Mouse (Mus musculus): ENCODE data around the gene Zfp467.

Gene Zfp467

GRCm38 (mm10) chr6:48440306-48441014, 5.2 kb downstream of the Zfp467 start:
- in situ Hi-C loops (cut with MboI; ENCODE audit: low sequenced_read_pairs), result no loop called here

- in situ Hi-C loops (cut with MboI; ENCODE audit: low sequenced_read_pairs), result no loop called here
These were observed 6.0 kb downstream of the Zfp467 start for GRCm38 (mm10) chr6:48439654-48440053.

GRCm38 (mm10) chr6:48438475-48439125, 7.0 kb downstream of the Zfp467 start:
- in situ Hi-C loops (cut with MboI; ENCODE audit: low sequenced_read_pairs), result no loop called here

GRCm38 (mm10) chr6:48437679-48438376, 7.8 kb downstream of the Zfp467 start:
- in situ Hi-C loops (cut with MboI; ENCODE audit: low sequenced_read_pairs), result no loop called here

- in situ Hi-C loops (cut with MboI; ENCODE audit: low sequenced_read_pairs), result no loop called here
These were observed 9.8 kb downstream of the Zfp467 start for GRCm38 (mm10) chr6:48435706-48436349.

- in situ Hi-C loops (cut with MboI; ENCODE audit: low sequenced_read_pairs), result no loop called here
These were observed 10.5 kb downstream of the Zfp467 start for GRCm38 (mm10) chr6:48435111-48435510.

GRCm38 (mm10) chr6:48434651-48435050, 11.0 kb downstream of the Zfp467 start:
- in situ Hi-C loops (cut with MboI; ENCODE audit: low sequenced_read_pairs), result no loop called here

- in situ Hi-C loops (cut with MboI; ENCODE audit: low sequenced_read_pairs), result no loop called here
These were observed 12.5 kb downstream of the Zfp467 start for GRCm38 (mm10) chr6:48432893-48433816.

GRCm38 (mm10) chr6:48430748-48431147, 14.9 kb downstream of the Zfp467 start:
- in situ Hi-C loops (cut with MboI; ENCODE audit: low sequenced_read_pairs), result no loop called here

- in situ Hi-C loops (cut with MboI; ENCODE audit: low sequenced_read_pairs), result no loop called here
These were observed 16.7 kb downstream of the Zfp467 start for GRCm38 (mm10) chr6:48428769-48429557.

- in situ Hi-C loops (cut with MboI; ENCODE audit: low sequenced_read_pairs), result no loop called here
These were observed 18.7 kb downstream of the Zfp467 start for GRCm38 (mm10) chr6:48426956-48427355.

- in situ Hi-C loops (cut with MboI; ENCODE audit: low sequenced_read_pairs), result no loop called here
These were observed 21.6 kb downstream of the Zfp467 start for GRCm38 (mm10) chr6:48424074-48424473.

- in situ Hi-C loops (cut with MboI; ENCODE audit: low sequenced_read_pairs), result no loop called here
These were observed 22.3 kb downstream of the Zfp467 start for GRCm38 (mm10) chr6:48423336-48423735.

- in situ Hi-C loops (cut with MboI; ENCODE audit: low sequenced_read_pairs), result no loop called here
These were observed 25.0 kb downstream of the Zfp467 start for GRCm38 (mm10) chr6:48420647-48421046.

GRCm38 (mm10) chr6:48416486-48416885, 29.1 kb downstream of the Zfp467 start:
- in situ Hi-C loops (cut with MboI; ENCODE audit: low sequenced_read_pairs), result no loop called here

- in situ Hi-C loops (cut with MboI; ENCODE audit: low sequenced_read_pairs), result no loop called here
These were observed 30.0 kb downstream of the Zfp467 start for GRCm38 (mm10) chr6:48415636-48416035.

GRCm38 (mm10) chr6:48414886-48415285, 30.7 kb downstream of the Zfp467 start:
- in situ Hi-C loops (cut with MboI; ENCODE audit: low sequenced_read_pairs), result no loop called here

- in situ Hi-C loops (cut with MboI; ENCODE audit: low sequenced_read_pairs), result no loop called here
These were observed 32.5 kb downstream of the Zfp467 start for GRCm38 (mm10) chr6:48413081-48413480.

GRCm38 (mm10) chr6:48412662-48413061, 33.0 kb downstream of the Zfp467 start:
- in situ Hi-C loops (cut with MboI; ENCODE audit: low sequenced_read_pairs), result no loop called here

- in situ Hi-C loops (cut with MboI; ENCODE audit: low sequenced_read_pairs), result no loop called here
These were observed 33.5 kb downstream of the Zfp467 start for GRCm38 (mm10) chr6:48412147-48412546.

All from CH12F3 (cell line).